Mouse (Mus musculus): ENCODE data around the gene Gm3839. TPM values are rescaled to one million over a fixed set of nuclear protein-coding genes. Genes with fewer than 3 reads are reported as not detected.

The Gm3839 gene
- polyA plus RNA-seq, 1 experiment, result 1.2 TPM

- Histone ChIP-seq H3K27ac (ENCODE audit: insufficient read depth, low read length) (no peak overlapping the region), H3K4me3 (ENCODE audit: insufficient read depth, low read length) (no peak overlapping the region), H3K4me1 (ENCODE audit: control insufficient read depth, insufficient read depth, low read length) (no peaks in the 10 kb centered on the region)
- TF ChIP-seq CTCF (IDR thresholded peaks at IDR 0.05; ENCODE audit: extremely low read depth, insufficient read depth, low read length) (no peak), POLR2A (IDR thresholded peaks at IDR 0.05; ENCODE audit: extremely low read depth, insufficient read depth, low read length) (no peak)
Observed at GRCm38 (mm10) chr14:11232086-11232485, 124.4 kb downstream of the Gm3839 start.

Other genes with a start within 250 kb of the Gm3839 start
- gene Fhit, start 194.7 kb downstream of the Gm3839 start, polyA plus RNA-seq (2012; rRNA removed), result 6.9 and 7.7 TPM in 2 replicates
- 27.9 and 31.0 TPM in 2 replicates for gene Ptprg, start 196.8 kb upstream of the Gm3839 start, polyA plus RNA-seq (2012; rRNA removed)